Mouse (Mus musculus): Measurements from ENCODE around the gene Pcnx2.

DNA sequence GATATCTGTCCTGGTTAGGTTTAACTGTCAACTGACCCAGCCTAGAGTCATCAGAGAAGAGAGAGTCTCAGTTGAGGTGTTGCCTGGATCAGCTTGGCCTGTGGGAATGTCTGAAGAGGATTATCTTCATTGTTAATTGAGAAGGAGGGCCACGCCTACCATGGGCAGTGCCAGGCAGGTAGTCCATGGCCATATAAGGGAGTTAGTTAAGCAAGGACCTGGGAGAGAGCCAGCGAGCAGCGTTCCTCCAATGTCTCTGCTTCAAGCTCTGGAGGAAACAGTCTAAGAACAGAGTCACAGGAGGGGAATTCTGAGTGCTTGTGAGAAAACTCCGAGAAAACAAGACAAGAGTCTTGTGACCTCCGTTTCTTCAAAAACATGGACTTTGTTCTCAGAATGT is 81.4 kb downstream of the Pcnx2 start:
- TF ChIP-seq CTCF (conservative IDR thresholded peaks at IDR 0.05; ENCODE audit: low read length) = no peak
- no peak for TF ChIP-seq POU5F1 (IDR thresholded peaks at IDR 0.05; ENCODE audit: borderline replicate concordance, low read length)
- no peak for TF ChIP-seq NANOG (IDR thresholded peaks at IDR 0.05; ENCODE audit: borderline replicate concordance, low read length)
